Mouse (Mus musculus) lung, postnatal 14 days (tissue): ENCODE measurements at regions not wholly inside any gene's neighbourhood (a gene's known extent, or its start where the extent isn't known, plus 50 kb on each side); places are given as distances from the start of the nearest gene placed in this dataset.
A peak's percentile ranks its signal among the peaks of the same experiment; 100 is the strongest.

ENCODE experiments used
- DNase-seq: peaks from one replicate; pipeline ENCODE4 v3.0.0; 2021

- DNase-seq = no peak
These were observed 321.2 kb upstream of the Pabpc6 start for GRCm38 (mm10) chr17:9990744-9991143.

DNA sequence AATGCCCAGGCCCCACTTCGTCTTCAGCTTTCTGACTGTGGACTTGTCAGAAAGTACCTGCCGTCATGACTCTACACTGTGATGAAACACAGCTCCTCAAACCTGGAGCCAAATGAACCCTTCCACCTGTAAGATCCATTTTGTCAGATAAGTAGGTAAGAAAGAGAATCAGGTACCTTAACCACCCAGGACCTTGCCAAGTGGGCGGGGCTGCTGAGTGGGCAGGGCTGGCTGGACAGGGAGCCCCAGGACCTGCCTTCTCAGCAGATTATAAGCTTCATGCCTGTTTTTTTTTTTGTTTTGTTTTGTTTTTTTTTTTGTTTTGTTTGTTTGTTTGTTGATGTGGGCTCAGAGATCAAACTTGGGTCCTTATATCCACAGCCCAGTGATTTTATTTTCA is 311.8 kb upstream of the Pabpc6 start:
- DNase-seq = no peak

DNA sequence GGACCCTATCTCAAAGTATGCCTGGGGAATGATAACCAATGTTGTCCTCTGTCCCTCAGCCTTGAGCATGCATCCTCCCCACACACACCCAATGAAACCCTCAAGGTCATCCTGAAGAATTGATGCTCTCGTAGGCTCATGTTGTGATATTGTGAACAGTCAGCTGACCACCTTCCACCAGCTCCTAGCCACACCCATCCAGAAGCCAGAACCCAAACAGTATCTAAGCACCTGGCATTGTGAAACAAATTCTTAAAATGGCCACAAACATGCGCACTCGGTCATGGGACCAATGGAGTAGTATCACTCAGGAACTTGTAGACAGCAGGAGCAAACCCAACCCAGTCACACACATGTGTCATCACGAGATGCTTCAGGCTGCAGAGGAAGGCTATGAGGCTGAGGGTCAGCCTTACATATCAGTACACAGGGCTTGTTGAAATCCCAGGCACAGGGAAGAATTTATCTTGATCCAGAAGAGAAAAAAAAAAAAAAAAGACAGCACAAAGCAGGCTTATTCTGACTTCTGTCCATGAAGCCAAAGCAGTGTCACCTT is 307.4 kb upstream of the Pabpc6 start:
- no peak for DNase-seq

DNA sequence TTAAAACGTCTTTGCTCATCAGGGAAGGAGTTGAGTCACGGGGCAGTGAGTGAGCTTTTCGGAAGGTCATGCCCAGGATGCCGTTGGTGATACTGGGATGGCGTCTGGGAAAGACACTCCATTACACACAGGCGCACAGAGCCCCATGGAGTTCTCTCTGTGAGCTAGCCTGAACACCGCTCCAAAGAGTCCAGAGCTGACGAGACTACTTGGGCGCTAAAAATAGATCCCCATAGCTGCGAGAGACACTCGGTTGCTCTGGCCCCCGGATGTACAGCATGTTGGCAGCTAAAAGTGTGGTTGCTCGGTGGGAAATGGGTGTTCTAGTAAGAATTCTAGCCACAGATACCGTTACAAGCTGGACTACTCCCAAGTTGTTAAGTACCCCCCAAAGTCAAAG is 306.5 kb upstream of the Pabpc6 start:
- DNase-seq = no peak

DNA sequence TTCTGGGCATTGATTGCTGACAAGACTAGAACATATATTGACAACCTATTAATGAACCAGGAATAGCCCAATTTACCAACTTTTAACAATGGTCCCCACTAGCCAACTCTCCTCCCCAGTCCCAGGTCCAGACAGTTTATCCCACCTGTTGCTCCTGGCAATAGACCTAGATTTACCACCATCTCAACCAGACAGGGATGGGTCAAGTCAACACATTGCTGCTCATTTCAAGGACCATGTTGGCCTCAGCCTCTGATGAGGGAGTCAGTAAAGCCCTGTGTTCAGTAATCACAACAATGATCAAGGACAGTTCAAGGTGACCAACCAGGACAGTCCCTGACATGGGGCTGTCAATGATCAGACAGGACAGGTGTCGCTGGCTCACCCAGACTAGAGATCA is 305.6 kb upstream of the Pabpc6 start:
- DNase-seq = no peak

DNA sequence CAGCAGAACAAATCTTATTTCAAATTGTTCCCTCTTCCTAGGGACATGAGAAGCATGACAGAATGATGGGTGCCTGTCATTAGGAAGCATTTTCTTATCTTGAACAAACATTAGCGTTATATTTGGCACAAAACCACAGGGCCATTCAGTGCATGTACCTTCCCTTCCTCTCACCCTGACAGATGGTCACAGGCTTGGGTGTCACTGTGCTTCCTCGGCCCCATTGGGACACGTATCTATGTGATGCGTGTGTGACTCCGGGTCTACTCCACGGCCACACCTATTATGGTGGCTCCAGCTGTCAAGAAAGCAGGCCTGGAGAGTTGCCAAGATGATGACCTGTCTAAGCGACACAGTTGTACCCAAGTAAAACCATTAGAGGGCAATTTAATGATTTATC is 298.5 kb upstream of the Pabpc6 start:
- peak; percentile 39 for DNase-seq

DNA sequence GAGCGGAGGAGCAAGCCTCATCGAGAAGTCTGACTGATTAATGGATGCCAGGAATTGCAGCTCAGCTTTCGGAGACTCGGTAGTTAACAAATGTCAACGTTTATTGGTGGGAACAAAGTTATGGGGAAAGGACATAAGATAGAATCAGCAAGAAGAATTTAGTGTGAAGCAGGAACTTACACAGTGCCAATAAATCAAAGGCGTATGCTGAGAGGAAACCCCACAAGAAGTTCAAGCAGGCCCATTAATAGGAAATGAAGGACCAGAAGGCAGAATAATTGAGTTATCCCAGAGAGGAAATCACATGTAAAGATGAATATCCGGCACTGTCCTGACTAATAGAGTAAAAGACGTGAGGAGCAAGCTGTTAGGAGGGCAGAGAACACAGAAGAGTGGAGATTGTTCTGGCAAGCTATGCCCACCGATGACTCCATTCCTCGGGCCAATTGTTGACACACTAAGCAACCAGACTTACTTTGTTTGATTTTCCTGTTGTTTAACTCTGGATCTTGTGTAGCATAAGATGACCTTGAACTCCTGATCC is 293.4 kb upstream of the Pabpc6 start:
- DNase-seq = no peak

GRCm38 (mm10) chr17:9948985-9949667 is 279.6 kb upstream of the Pabpc6 start:
- DNase-seq = no peak

- no peak for DNase-seq
These were observed 278.1 kb upstream of the Pabpc6 start for GRCm38 (mm10) chr17:9947609-9948008.

GRCm38 (mm10) chr17:9944513-9944912 is 275.0 kb upstream of the Pabpc6 start:
- DNase-seq = no peak

GRCm38 (mm10) chr17:9942171-9942570 is 272.7 kb upstream of the Pabpc6 start:
- no peak for DNase-seq

DNA sequence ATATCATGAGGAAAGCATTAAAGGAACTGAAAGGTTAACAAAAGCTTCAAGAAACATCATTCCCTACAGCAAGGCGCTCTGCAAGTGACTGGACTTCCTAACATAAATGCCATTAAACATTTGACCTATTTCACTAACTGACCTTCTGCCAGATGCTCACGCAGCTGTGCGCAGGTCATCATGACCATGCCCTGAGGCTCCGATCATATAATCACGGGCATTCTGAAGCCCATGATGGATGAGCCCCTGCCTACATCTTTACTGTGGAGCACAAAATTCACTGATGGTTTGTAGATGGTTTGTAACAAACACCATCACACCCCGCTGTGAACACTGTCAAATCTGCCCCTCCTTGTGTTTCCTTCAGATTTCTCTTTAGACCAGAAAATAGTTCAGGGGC is 270.1 kb upstream of the Pabpc6 start:
- DNase-seq = no peak

- no peak for DNase-seq
These were observed 268.9 kb upstream of the Pabpc6 start for GRCm38 (mm10) chr17:9938426-9938825.

- no peak for DNase-seq
These were observed 267.7 kb upstream of the Pabpc6 start for GRCm38 (mm10) chr17:9937211-9937610.

DNA sequence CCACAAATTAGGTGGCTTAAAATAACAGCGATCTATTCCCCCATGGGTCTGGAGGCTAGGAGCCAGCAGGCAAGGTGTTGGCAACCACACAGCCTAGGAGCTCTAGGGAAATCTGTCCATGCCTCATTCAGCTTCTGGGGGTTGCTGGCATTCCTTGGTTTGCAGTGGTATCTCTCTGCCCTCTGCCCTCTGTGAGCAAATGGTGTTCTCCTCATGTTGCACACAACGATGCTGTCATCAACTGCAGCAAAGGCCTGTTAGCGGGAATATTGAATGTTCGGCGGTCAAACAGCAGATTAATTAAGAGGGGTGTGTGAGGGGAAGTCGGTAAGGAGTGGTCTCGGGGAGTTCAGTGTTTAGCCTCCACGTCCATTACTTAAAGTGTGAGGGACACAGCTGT is 262.7 kb upstream of the Pabpc6 start:
- no peak for DNase-seq

DNA sequence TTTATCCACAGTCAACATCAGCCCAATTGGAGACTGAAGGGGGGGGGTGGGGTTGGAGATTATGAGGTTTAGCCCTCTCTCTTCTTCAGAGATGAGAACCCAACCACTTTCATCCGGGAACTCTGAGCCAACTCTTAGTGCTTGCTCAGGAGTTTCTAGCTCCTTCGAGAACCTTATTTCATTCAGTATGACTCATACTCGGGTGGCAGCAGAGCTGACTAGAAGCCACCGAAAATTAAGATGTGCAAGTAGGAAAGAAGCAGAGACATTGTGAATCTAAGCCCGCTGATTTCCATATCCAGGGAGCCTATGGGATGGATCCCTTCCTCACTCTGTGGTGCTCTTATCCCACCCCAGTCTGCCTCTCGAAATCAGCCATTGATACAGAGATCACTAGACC is 262.0 kb upstream of the Pabpc6 start:
- DNase-seq = no peak

GRCm38 (mm10) chr17:9929448-9930088 is 260.1 kb upstream of the Pabpc6 start:
- no peak for DNase-seq

DNA sequence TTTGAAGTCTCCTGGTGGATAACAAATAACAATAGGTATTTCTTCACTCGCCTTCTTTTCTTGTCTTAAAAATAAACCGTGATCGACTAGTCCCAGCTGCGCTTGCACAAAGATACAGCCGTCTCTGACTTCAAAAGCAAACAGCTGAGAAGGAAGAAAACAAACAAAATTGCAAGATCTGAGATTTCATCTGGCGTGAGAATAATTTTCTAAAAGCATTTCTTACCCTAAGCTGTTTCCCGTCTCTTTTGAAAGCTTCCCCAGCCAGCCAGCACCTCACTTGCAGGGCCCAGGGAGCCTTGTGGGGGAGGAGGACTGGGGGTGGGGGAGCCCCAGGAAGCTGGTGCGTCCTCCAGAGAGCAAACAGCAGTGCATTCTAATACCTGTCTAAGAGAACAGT is 258.2 kb upstream of the Pabpc6 start:
- no peak for DNase-seq

DNA sequence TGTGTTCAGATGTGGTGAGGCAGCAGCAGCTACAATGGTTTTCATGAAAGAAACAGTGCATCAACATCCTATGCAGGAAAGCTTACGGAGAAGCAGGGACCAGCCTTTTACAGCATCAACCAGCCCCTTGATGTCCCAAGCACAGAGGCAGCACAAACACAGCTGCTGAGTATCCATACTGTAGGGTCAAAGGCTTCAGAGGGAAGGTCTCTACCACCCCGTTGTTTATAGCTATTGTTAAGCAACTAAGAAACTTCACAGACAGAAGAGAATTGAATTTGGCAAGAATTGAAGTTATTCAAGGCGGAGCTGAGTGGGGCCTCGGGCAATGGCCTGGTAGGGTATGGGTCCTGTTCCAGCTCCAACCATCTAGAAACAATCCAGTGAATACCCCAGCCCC is 256.8 kb upstream of the Pabpc6 start:
- DNase-seq = no peak

- DNase-seq = peak; percentile 29
These were observed 251.8 kb upstream of the Pabpc6 start for GRCm38 (mm10) chr17:9921326-9921725.

DNA sequence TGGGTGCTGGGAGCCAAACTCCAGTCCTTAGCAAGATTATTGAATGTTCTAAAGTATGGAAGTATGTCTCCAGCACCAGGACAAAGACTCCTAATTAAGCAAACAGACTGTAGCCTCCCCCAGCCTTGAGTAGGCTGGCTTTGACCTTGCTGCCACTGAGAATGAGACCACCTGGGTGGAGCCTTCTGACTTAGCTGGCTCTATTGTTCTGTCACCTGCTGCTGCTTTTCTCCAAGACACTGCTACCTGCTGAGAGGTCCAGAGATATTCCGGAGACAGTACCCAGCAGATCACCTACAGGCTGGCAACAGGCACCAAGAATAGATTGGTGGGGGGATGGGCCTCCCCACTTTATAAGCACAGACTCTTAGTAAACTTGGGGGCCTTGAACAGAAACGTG is 247.5 kb upstream of the Pabpc6 start:
- DNase-seq = no peak

DNA sequence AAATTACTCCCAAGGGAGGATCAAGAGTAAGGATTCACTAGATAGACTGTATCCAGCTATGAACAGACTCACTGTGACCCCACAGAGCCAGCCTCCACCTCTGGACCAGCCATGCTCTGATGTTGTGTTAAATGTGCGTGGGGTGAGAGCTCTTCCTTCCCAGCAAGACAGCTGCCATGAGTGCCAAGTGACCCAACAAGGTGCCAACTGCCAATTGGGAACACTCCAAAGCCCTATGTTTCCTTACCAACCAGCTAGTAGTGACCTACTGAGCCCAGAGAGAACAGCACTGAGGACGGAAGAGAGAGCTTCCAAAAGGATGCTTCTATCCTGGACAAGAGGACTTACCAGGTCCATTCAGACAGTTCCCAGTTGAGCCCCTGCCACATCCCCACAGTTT is 241.3 kb upstream of the Pabpc6 start:
- no peak for DNase-seq

- DNase-seq = no peak
These were observed 237.6 kb upstream of the Pabpc6 start for GRCm38 (mm10) chr17:9907077-9907476.
